Mouse (Mus musculus) common myeloid progenitor, adult 5-6 weeks (primary cell): Measurements from ENCODE around the gene Gna11. TPM values are rescaled to one million over a fixed set of nuclear protein-coding genes. Genes with fewer than 3 reads are reported as not detected.

ENCODE experiments used
- ATAC-seq: replicated peaks from 2 replicates; pipeline ENCODE4 v1.8.0; 2016; ENCODE audit warnings: low read depth, mild to moderate bottlenecking, moderate TSS enrichment, inconsistent platforms; ENCODE audit not compliant: poor library complexity, severe bottlenecking
- total RNA-seq: library from RNA; stranded (forward); fragments of 200-1000, 187-1606 nt; gene quantifications from 2 replicates; pipeline ENCODE4 v1.2.3, GENCODE M21; 2017

Gna11 gene
- total RNA-seq: 5.0 and 5.7 TPM in 2 replicates

GRCm38 (mm10) chr10:81545161-81545747 is at the start of gene Gna11:
Gna11 (minus strand) TSS chr10:81545190.
- ATAC-seq: peak; percentile 90

GRCm38 (mm10) chr10:81593935-81594334 is 48.9 kb upstream of the Gna11 start:
- ATAC-seq: no peak

- no peak for ATAC-seq
Measured at GRCm38 (mm10) chr10:81593223-81593622, 48.2 kb upstream of the Gna11 start.

GRCm38 (mm10) chr10:81592631-81593030 is 47.6 kb upstream of the Gna11 start:
- ATAC-seq: no peak

GRCm38 (mm10) chr10:81591846-81592245 is 46.9 kb upstream of the Gna11 start:
- ATAC-seq: no peak

- peak; percentile 27; the same call in 1 of the 2 replicates for ATAC-seq
Measured at GRCm38 (mm10) chr10:81588739-81589138, 43.7 kb upstream of the Gna11 start.

- ATAC-seq: no peak
Measured at GRCm38 (mm10) chr10:81583347-81583746, 38.4 kb upstream of the Gna11 start.

- peak; percentile 84 for ATAC-seq
Measured at GRCm38 (mm10) chr10:81580441-81581070, 35.6 kb upstream of the Gna11 start.

GRCm38 (mm10) chr10:81579967-81580366 is 35.0 kb upstream of the Gna11 start:
- peak; percentile 24 for ATAC-seq

- no peak for ATAC-seq
Measured at GRCm38 (mm10) chr10:81575695-81576094, 30.7 kb upstream of the Gna11 start.

- no peak for ATAC-seq
Measured at GRCm38 (mm10) chr10:81575208-81575631, 30.2 kb upstream of the Gna11 start.

- no peak for ATAC-seq
Measured at GRCm38 (mm10) chr10:81574081-81575056, 29.4 kb upstream of the Gna11 start, which contains the start of gene Tle2. Tle2 (plus strand) TSS chr10:81574561.

GRCm38 (mm10) chr10:81572975-81573374 is 28.0 kb upstream of the Gna11 start:
- ATAC-seq: no peak

GRCm38 (mm10) chr10:81572133-81572671 is 27.2 kb upstream of the Gna11 start:
- ATAC-seq: 0 out of 2 replicates have a peak, but pooled peaks have one; percentile 1

- ATAC-seq: peak; percentile 89
Measured at GRCm38 (mm10) chr10:81571501-81571876, 26.5 kb upstream of the Gna11 start.

- peak; percentile 45 for ATAC-seq
Measured at GRCm38 (mm10) chr10:81570831-81571500, 26.0 kb upstream of the Gna11 start.

- no peak for ATAC-seq
Measured at GRCm38 (mm10) chr10:81570238-81570800, 25.3 kb upstream of the Gna11 start.

GRCm38 (mm10) chr10:81569507-81570237 is 24.7 kb upstream of the Gna11 start:
- no peak for ATAC-seq
